Mouse (Mus musculus) stomach, embryonic 16.5 days (tissue): ENCODE measurements at regions not wholly inside any gene's neighbourhood (a gene's known extent, or its start where the extent isn't known, plus 50 kb on each side); places are given as distances from the start of the nearest gene placed in this dataset.
"Not testable (repeated sequence)": the region's sequence is repeated elsewhere in the genome, so short reads cannot be mapped to it uniquely, and the experiment has no call there.

Experiments
- ATAC-seq: fragments of 200-750 bp; cut with Nextera tagmentation; 2 replicates; pipeline ENCODE4 v1.8.0; 2017; ENCODE audit warnings: moderate number of reproducible peaks, moderate TSS enrichment; ENCODE audit not compliant: insufficient read depth, low FRiP score
- H3K27ac ChIP-seq: fragments of 300-500 bp; sonication (generic); 2 replicates; pipeline ENCODE4 v1.5.1; 2014; ENCODE audit warnings: low read length
- H3K27me3 ChIP-seq: fragments of 300-500 bp; sonication (generic); 2 replicates; pipeline ENCODE4 v1.6.1; 2014; ENCODE audit warnings: low read length, control low read depth, mixed read lengths; ENCODE audit not compliant: control insufficient read depth, insufficient read depth
- H3K36me3 ChIP-seq: fragments of 300-500 bp; sonication (generic); 2 replicates; pipeline ENCODE4 v1.6.1; 2014; ENCODE audit warnings: low read length; ENCODE audit not compliant: control insufficient read depth, insufficient read depth
- H3K4me1 ChIP-seq: fragments of 300-500 bp; sonication (generic); 2 replicates; pipeline ENCODE4 v1.6.1; 2014; ENCODE audit warnings: low read length, control low read depth, mixed read lengths; ENCODE audit not compliant: control insufficient read depth, insufficient read depth
- H3K4me2 ChIP-seq: fragments of 300-500 bp; sonication (generic); 2 replicates; pipeline ENCODE4 v1.6.1; 2014; ENCODE audit warnings: low read depth, low read length, mixed read lengths
- H3K4me3 ChIP-seq: fragments of 300-500 bp; sonication (generic); replicated peaks from 2 replicates; pipeline ENCODE4 v1.5.1; 2014; ENCODE audit warnings: mild to moderate bottlenecking, low read length
- H3K9ac ChIP-seq: fragments of 300-500 bp; sonication (generic); 2 replicates; pipeline ENCODE4 v1.6.1; 2014; ENCODE audit warnings: low read length
- H3K9me3 ChIP-seq: fragments of 300-500 bp; sonication (generic); replicated peaks from 2 replicates; pipeline ENCODE4 v1.6.1; 2016; ENCODE audit warnings: low read length, control low read depth; ENCODE audit not compliant: control insufficient read depth
- WGBS: fragments of 180-500 bp; shearing (Covaris S2); extraction: QIAGEN DNeasy Blood & Tissue Kit; methylation state at CpG from one replicate; pipeline ENCODE4 v1.1.7; 2014; 5-methylcytosine and 5-hydroxymethylcytosine counted together

DNA sequence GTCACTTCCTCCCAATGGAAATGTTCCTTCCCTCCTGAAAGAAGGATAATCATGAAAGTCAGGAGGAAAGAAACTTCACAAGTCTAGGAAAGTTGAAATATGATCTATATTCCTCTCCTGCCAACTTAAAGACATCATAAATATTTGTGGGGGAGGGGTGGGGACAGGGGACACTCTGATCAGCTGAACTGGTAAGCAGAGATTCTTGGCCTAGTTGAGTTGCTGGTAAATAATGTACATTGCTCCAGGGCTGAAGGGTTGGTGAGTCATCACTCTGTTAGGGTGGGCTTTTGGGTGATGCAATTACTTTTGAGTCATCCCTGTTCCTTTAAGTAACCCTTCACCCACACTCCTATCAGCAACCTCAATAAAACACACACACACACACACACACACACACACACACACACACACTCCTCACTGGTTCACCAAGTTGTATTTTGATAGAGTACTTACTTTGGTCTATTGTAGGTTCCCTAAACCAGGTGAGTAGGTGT, 56.0 kb downstream of the Ccdc71l start:
- Histone ChIP-seq H3K4me3 (no peak overlapping the region), H3K36me3 (no peaks in the 10 kb centered on the region), H3K9ac (no peak overlapping the region), H3K4me2 (no peak overlapping the region), H3K27ac (no peak overlapping the region), H3K4me1 (no peaks in the 10 kb centered on the region), H3K9me3 (no peaks in the 10 kb centered on the region), H3K27me3 (no peaks in the 10 kb centered on the region)
- no peak for ATAC-seq

DNA sequence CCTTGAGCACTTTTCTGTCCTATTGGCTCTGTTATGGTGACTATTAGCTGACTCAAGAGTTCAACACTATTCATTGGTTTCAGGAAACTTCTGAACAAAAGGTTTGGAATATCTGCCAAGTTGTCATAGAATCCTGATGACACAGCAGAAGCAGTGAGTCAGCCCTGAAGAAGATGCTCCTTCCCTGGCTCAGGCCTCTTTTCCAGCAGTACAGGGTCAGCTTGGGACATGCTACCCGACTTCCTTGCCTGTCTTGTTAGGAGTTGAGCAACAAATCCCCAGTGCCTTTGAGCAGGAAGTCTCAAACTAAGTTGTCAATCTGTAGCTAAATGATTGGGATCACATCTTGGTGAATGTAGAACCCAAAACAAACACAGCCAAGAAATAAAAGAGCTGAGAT, 56.6 kb downstream of the Ccdc71l start:
- Histone ChIP-seq H3K4me1 (no peaks in the 10 kb centered on the region), H3K27ac (no peak overlapping the region), H3K36me3 (no peaks in the 10 kb centered on the region), H3K4me2 (no peak overlapping the region), H3K9me3 (no peaks in the 10 kb centered on the region), H3K4me3 (no peak overlapping the region), H3K27me3 (no peaks in the 10 kb centered on the region), H3K9ac (no peak overlapping the region)
- no peak for ATAC-seq
- 59% methylated on average over 1 of the region's 1 CpGs for WGBS

DNA sequence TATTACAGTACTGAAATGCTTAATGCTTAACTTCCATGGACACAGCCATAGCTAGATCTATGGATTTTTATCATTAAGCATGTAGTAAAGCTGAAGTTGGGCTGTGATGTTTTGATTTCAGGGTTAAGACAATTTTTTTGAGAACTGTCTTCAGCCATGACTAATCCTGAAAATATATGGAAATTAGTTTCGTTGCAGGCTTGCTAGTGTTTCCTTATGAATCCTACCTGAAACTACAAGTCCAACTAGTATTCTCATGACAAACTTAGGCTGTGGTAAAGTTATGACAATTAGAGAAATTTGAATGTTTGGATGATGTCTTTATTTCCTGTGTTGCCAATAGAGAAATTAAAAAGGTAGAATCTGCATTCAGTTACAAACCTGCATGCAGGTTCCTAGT, 59.7 kb downstream of the Ccdc71l start:
- ATAC-seq: no peak
- no peaks in the 10 kb centered on the region for H3K27me3 ChIP-seq
- H3K27ac ChIP-seq: no peak overlapping the region
- H3K36me3 ChIP-seq: no peaks in the 10 kb centered on the region
- no peaks in the 10 kb centered on the region for H3K4me1 ChIP-seq
- no peak overlapping the region for H3K9ac ChIP-seq
- WGBS: 77% methylated on average over 1 of the region's 1 CpGs
- H3K9me3 ChIP-seq: no peaks in the 10 kb centered on the region
- H3K4me2 ChIP-seq: no peak overlapping the region
- no peak overlapping the region for H3K4me3 ChIP-seq

DNA sequence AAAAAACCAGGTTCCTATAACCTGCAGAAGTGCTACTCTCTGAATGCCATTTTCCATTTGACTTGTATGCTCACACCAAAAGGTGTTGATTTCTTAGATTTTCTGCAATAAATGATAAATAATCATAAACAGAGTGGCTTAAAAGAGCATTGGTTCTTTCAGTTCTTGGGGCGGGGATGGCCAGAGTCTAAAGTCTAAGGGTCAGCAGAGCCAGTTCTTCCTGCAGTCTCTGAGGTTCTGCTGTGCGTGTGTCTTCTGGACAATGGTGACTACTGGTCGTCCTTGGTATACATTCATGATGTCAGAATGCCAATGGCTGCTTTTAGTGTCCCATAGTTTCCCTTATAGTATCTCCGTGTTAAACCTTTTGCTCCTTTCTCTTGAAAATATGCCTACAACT, 66.3 kb downstream of the Ccdc71l start:
- H3K4me2 ChIP-seq: no peak overlapping the region
- 82% methylated on average over 4 of the region's 4 CpGs for WGBS
- H3K27ac ChIP-seq: no peak overlapping the region

GRCm38 (mm10) chr12:32445874-32446273, 67.4 kb downstream of the Ccdc71l start:
- no peak overlapping the region for H3K27ac ChIP-seq
- ATAC-seq: no peak

More for the DNA sequence above, 66.3 kb downstream of the Ccdc71l start:
- no peak for ATAC-seq
- Histone ChIP-seq H3K9me3 (no peaks in the 10 kb centered on the region), H3K4me1 (no peaks in the 10 kb centered on the region), H3K9ac (no peak overlapping the region), H3K4me3 (no peak overlapping the region), H3K27me3 (no peaks in the 10 kb centered on the region), H3K36me3 (no peaks in the 10 kb centered on the region)

DNA sequence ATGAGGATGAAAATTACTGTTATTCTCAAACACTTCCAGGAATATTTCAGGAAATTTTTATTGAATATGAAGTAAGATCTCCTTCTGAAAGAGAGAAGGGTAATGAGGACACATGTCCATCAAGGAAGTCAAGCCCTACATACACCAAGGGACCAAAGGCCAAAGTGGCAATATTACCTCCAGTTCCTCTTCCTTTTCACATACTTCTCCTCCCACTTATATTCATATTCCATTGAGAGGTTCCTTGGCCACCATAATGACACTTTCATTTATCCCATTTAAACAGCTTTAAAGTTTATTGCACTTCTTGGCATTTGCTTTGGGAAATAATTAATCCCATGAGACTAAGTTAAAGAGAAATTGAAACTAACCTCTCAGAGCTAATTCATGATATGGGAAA, 70.9 kb downstream of the Ccdc71l start:
- ATAC-seq: no peak
- H3K27me3 ChIP-seq: no peaks in the 10 kb centered on the region

More at GRCm38 (mm10) chr12:32445874-32446273, 67.4 kb downstream of the Ccdc71l start:
- Histone ChIP-seq H3K27me3 (no peaks in the 10 kb centered on the region), H3K36me3 (no peaks in the 10 kb centered on the region), H3K4me1 (no peaks in the 10 kb centered on the region), H3K9ac (no peak overlapping the region), H3K4me3 (no peak overlapping the region), H3K9me3 (no peaks in the 10 kb centered on the region), H3K4me2 (no peak overlapping the region)

GRCm38 (mm10) chr12:32451226-32451625, 72.7 kb downstream of the Ccdc71l start:
- H3K4me1 ChIP-seq: no peaks in the 10 kb centered on the region
- H3K27me3 ChIP-seq: no peaks in the 10 kb centered on the region
- H3K27ac ChIP-seq: no peak overlapping the region
- no peak for ATAC-seq
- 32% methylated on average over 1 of the region's 1 CpGs for WGBS
- H3K9me3 ChIP-seq: no peaks in the 10 kb centered on the region
- no peak overlapping the region for H3K4me3 ChIP-seq
- no peak overlapping the region for H3K9ac ChIP-seq
- no peaks in the 10 kb centered on the region for H3K36me3 ChIP-seq
- no peak overlapping the region for H3K4me2 ChIP-seq

More for the DNA sequence above, 70.9 kb downstream of the Ccdc71l start:
- Histone ChIP-seq H3K36me3 (no peaks in the 10 kb centered on the region), H3K9ac (no peak overlapping the region), H3K4me3 (no peak overlapping the region), H3K4me1 (no peaks in the 10 kb centered on the region), H3K27ac (no peak overlapping the region), H3K4me2 (no peak overlapping the region), H3K9me3 (no peaks in the 10 kb centered on the region)

DNA sequence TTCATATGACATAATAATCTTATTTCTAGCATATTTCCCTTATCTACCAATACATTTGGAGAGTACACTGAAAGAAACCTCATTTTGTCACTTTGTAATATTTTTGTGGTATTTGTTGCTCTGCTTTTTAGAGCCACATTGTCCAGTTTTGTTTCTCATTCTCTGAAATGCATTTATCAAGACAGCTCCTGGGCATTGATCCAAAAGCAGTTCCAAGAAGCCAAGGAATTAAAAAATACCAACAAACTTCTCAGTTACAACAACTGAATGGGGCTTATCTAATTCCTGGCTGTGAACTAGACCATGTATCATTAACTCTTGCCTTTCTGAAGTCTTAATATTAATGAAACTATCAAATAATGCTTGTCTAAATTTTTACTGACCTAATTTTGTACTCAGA, 76.3 kb downstream of the Ccdc71l start:
- Histone ChIP-seq H3K9ac (no peak overlapping the region), H3K27me3 (no peaks in the 10 kb centered on the region), H3K36me3 (no peaks in the 10 kb centered on the region), H3K4me2 (no peak overlapping the region), H3K4me1 (no peaks in the 10 kb centered on the region), H3K27ac (no peak overlapping the region), H3K4me3 (no peak overlapping the region), H3K9me3 (no peaks in the 10 kb centered on the region)
- no peak for ATAC-seq

DNA sequence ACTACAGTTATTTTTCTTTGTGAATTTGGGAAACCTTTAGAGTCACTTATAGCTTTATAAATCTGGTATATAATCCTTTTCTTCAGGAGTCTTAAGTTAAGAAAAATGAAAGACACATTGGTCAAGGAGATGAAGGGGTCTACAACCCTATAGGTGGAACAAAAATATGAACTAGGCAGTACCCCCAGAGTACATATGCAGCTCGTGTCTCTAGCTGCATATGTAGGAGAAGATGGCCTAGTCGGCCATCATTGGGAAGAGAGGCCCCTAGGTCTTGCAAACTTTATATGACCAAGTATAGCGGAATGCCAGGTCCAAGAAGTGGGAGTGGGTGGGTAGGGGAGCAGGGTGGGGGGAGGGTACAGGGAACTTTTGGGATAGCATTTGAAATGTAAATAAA, 76.7 kb downstream of the Ccdc71l start:
- H3K36me3 ChIP-seq: not testable (repeated sequence)
- WGBS: 90% methylated on average over 3 of the region's 3 CpGs

GRCm38 (mm10) chr12:32455913-32456312, 77.4 kb downstream of the Ccdc71l start:
- Histone ChIP-seq H3K4me2 (no peak overlapping the region), H3K27me3 (no peaks in the 10 kb centered on the region), H3K9me3 (no peaks in the 10 kb centered on the region), H3K27ac (no peak overlapping the region), H3K4me3 (no peak overlapping the region), H3K9ac (no peak overlapping the region), H3K36me3 (no peaks in the 10 kb centered on the region), H3K4me1 (no peaks in the 10 kb centered on the region)
- ATAC-seq: no peak

More for the DNA sequence above, 76.7 kb downstream of the Ccdc71l start:
- H3K4me3 ChIP-seq, ATAC-seq, H3K27me3 ChIP-seq, H3K4me2 ChIP-seq, H3K9ac ChIP-seq, H3K4me1 ChIP-seq, H3K27ac ChIP-seq, H3K9me3 ChIP-seq: not testable (repeated sequence)
